Mouse (Mus musculus) spleen, postnatal 14 days (tissue): ENCODE data around the gene Qser1.

Source experiments
- DNase-seq, 2 experiments: peaks; one replicate each; pipeline ENCODE4 v3.0.0; 2021 to 2022; ENCODE audit warnings: low spot score in 2 of 2

Gene Qser1

GRCm38 (mm10) chr2:104736241-104736640 lies 80.3 kb downstream of the Qser1 start:
- no peak for DNase-seq

GRCm38 (mm10) chr2:104732562-104733256 lies 83.9 kb downstream of the Qser1 start:
- DNase-seq = no peak

GRCm38 (mm10) chr2:104732033-104732444 lies 84.5 kb downstream of the Qser1 start:
- no peak for DNase-seq

- DNase-seq = no peak
Measured at GRCm38 (mm10) chr2:104727369-104727768, 89.2 kb downstream of the Qser1 start.

- DNase-seq = no peak
Measured at GRCm38 (mm10) chr2:104722021-104722420, 94.5 kb downstream of the Qser1 start.

GRCm38 (mm10) chr2:104717827-104718226 lies 98.7 kb downstream of the Qser1 start:
- no peak for DNase-seq

GRCm38 (mm10) chr2:104717231-104717735 lies 99.3 kb downstream of the Qser1 start:
- no peak for DNase-seq

GRCm38 (mm10) chr2:104716279-104716678 lies 100.3 kb downstream of the Qser1 start, which contains the start of gene Pin1rt1:
Gene Pin1rt1 (minus strand): TSS chr2:104716379.
- DNase-seq = no peak

GRCm38 (mm10) chr2:104714254-104714691 lies 102.3 kb downstream of the Qser1 start:
- no peak for DNase-seq

GRCm38 (mm10) chr2:104712486-104712809 lies 104.1 kb downstream of the Qser1 start:
- no peak for DNase-seq

- peak in 1 of 2 experiments; percentile 21 for DNase-seq
Measured at GRCm38 (mm10) chr2:104711585-104712485, 104.7 kb downstream of the Qser1 start, which contains the start of gene Tcp11l1. Gene Tcp11l1 (minus strand): TSS chr2:104712169.

- DNase-seq = no peak
Measured at GRCm38 (mm10) chr2:104710670-104711370, 105.7 kb downstream of the Qser1 start.

- no peak for DNase-seq
Measured at GRCm38 (mm10) chr2:104709786-104710337, 106.7 kb downstream of the Qser1 start.
